Mouse (Mus musculus): ENCODE data around the gene Olfr705.
"Not testable (repeated sequence)": the region's sequence is repeated elsewhere in the genome, so short reads cannot be mapped to it uniquely, and the experiment has no call there.

Olfr705 gene

DNA sequence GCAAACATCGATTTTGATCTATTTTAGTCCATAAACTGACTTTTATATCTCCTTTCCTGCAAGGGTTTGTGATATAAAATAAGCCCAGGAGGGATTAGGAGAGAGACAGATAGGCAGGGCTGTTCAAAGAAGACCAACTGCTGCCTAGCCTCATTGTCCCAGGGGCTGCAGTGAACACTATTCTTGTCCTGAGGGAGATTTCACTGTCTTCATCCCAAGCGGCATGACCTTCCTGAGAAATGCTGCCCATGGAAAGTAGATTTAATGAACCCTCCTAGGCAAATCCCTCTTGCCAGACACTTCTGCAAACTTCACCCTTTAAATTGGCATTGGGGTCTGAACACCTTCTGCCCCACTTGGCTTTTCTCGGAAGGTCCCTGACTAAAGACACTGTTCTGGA is at the start of gene Olfr705:
Gene Olfr705, minus strand, starts transcription at position 101 of the 400 bp plus-strand sequence.
- DNase-seq (ENCODE audit: extremely low read depth, low read depth), result no peak

DNA sequence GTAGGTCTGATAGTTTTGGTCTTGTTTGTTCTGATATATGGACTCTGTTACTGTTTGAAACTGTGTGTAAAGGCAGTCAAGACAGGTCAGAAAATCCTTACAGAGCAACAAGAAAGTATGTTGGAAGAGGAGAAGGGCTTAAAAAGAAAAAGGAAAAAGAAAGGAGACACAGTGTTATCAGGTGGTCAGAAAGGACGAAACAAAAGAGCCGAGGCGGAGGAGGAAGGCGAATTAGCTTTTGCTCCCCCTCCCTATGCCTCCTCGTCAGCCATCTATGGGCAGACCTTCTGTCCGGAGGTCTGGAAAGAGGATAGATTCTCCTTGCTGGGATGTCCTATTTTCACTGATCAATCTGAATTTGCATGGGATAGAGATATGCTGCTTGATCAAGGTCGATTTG is 44.3 kb upstream of the Olfr705 start:
- not testable (repeated sequence) for DNase-seq (ENCODE audit: extremely low read depth, low read depth)

DNA sequence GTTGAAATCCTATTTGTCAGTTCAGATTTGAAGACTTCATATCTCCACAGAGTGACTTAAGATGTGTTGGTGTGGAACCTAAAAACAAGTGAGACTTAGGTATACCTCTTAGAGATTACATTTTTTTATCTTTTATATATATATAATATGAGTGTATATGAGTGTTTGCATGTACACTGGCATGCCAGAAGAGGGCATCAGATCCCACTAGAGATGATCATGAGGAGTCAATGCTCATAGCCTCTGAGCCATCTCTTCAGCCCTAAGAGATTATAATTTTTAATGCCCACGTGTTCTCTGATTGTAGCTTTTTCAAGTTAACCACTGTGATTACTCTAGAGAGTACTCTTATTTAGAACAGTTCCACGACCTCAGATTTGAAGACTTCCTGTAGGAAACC is 31.0 kb upstream of the Olfr705 start, which contains the start of gene Olfr1532-ps1:
Gene Olfr1532-ps1, plus strand, starts transcription at position 326 of the 400 bp plus-strand sequence.
- DNase-seq (ENCODE audit: extremely low read depth, low read depth), result no peak

DNA sequence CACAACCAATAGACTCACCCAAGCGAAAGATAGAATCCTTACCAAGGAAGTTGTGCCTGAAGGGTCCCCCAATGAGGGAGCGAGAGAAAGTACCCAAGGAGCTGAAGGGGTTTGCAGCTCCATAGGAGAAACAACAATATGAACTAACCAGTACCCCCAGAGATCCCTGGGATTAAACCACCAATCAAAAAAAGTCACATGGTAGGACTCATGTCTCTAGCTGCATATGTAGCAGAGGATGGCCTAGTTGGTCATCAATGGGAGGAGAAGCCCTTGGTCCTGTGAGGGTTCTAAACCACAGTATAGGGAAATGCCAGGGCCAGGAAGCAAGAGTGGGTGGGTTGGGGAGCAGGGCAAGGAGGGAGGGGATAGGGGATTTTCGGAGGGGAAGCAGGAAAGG is 24.4 kb upstream of the Olfr705 start, which contains the start of gene Olfr707:
Gene Olfr707, minus strand, starts transcription at position 101 of the 400 bp plus-strand sequence.
- not testable (repeated sequence) for DNase-seq (ENCODE audit: extremely low read depth, low read depth)

DNA sequence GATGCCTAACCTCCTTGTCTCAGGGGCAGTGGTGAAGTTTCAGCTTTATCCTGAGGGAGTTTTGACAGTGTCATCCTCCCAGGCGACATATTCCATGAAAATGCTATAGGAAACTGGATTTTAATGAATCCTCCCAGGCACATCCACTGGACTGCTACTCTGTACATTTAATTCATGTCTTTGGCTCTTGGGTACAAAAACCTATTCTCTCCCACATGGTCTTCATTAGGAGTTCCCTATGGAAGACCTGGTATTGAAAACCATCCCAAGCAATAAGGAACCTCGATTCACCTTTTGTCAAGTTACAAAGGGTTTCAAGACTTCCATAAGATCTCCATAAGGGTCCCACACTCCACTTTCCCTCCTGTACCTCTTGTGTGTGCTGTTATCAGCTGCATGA is 11.4 kb upstream of the Olfr705 start, which contains the start of gene Olfr706:
Gene Olfr706, minus strand, starts transcription at position 101 of the 400 bp plus-strand sequence.
- no peak for DNase-seq (ENCODE audit: extremely low read depth, low read depth)

DNA sequence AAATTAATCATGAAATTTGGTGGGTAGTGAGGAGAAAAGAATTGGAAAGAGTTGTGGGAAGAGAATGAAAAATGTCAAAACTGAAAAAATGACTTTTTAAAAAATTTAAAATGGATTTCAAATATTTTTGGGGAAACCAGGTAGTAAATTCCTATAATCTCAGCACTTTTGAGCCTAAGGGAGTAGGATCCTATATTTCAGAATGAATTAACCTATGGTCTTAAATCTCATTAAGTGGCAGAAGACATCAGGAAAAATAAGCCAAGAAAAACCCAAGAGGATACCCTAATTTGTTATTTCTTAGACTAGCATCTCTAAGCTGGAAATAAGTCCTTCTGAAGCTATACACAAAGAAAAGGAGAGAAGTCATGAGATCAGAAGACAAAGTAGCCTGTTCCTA is 13.8 kb downstream of the Olfr705 start, which contains the start of gene Olfr704:
Gene Olfr704, plus strand, starts transcription at position 301 of the 400 bp plus-strand sequence.
- DNase-seq (ENCODE audit: extremely low read depth, low read depth), result no peak

DNA sequence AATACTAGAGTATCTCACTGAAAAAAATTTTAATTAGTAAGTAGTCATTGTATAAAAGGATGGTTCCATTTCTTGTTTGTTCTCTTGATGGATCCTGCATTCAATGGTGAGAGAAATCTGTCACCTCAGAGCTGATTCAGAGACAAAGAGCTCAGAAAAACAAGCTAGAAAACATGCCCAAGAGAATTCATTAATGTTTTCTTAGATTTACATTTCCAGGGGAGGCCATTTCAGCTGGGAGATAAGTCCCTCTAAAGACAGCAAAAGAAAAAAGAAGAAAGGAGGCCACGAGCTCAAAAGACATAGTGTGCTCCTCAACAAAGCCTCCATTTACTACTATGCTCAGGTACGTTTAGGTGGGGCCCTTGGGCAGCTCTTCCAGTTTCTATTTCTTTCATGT is 33.6 kb downstream of the Olfr705 start, which contains the start of gene Olfr703:
Gene Olfr703, plus strand, starts transcription at position 301 of the 400 bp plus-strand sequence.
- DNase-seq (ENCODE audit: extremely low read depth, low read depth), result no peak

DNA sequence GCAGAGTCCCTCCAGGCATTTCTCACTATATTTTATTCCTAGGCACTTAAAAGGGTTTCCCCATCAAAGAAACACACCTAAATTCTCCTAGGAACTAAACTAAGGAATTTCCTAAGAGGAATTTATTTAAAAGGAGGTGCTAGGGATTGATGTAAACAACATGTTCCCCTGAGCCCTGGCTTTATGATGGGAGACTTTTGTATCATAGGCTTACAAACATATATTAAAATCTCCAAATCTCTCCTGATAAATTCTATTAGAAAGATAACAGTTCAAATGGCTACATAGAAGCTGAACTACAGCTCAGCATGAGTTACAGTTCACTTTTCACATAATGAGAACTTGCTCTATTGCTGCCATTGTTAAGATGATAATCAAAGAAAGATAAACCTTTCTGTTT is 42.9 kb downstream of the Olfr705 start, which contains the start of gene Olfr702:
Gene Olfr702, minus strand, starts transcription at position 101 of the 400 bp plus-strand sequence.
- DNase-seq (ENCODE audit: extremely low read depth, low read depth), result no peak

Measured in MEL-GATA-1-ER (cell line).